Mouse (Mus musculus) ovary, postnatal 14 days (tissue): ENCODE measurements around the gene Lemd2.

Experiments
- DNase-seq: peaks from one replicate; pipeline ENCODE4 v3.0.0; 2022; ENCODE audit warnings: low spot score

The Lemd2 gene

DNA sequence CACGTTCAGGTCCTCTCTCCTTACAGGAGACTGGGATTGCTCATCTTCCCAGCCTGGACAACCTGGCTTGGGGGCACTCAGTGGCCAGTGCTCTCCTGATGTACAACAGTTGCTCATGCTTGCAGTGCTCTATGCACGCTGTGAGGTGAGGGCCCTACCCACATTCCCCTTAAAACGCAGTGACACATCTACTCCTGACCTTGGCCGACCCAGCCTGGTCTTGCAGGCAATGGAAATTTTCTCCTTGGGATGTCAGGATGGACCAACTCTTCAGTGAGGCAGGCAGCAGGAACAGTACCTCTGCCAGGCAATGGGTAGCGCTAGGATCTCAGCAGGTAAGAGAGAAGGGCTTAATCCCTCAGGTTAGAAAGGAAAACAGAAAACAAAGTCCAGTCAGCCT, 17.2 kb downstream of the Lemd2 start:
- no peak for DNase-seq

DNA sequence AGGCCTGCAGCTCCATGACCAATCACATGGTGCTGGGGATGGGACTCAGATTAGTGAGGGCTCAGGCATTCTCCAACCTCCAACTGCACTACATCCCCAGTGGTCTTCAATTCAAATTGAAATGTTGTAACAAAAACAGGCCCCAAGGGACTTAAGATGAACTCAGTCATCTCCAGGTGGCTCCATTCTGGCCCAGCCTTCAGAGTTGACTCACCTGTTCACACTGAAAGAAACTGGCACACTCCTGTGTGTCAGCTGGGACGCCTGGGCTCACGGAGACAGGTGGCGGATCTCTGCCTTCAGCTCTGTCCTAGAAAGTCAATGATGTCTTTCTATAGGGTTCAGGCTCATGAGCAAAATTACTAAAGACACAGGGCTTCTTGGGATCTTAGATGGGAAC, 18.2 kb downstream of the Lemd2 start:
- DNase-seq = no peak

DNA sequence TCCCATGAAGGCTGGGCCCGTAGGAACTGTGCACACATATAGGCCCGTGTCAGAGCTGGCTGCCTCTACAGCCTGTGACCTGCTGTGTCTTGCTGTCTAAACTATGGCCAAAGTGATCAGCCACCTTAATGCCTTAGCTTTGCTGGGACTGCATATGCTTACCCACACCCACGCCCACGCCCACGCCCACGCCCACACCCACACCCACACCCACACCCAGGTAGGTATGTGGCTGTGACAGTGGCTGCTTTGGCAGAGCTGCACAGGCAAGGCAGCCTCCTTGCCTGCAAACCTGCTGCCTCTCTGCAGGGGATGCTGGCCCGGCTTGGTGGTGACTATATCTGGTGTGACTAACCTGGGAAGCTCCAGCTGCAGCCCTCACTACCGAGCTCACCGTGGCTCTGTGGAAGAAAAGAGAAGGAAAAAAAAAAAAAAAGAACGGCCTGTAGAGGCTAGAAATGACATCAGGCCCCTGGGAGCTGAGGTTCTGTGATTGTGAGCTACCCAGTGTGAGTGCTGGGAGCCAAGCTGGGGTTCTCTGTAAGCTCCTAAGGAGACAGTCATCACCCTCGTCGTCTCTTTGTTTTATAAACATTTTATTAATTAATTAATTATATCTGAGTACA, 20.5 kb downstream of the Lemd2 start:
- no peak for DNase-seq

DNA sequence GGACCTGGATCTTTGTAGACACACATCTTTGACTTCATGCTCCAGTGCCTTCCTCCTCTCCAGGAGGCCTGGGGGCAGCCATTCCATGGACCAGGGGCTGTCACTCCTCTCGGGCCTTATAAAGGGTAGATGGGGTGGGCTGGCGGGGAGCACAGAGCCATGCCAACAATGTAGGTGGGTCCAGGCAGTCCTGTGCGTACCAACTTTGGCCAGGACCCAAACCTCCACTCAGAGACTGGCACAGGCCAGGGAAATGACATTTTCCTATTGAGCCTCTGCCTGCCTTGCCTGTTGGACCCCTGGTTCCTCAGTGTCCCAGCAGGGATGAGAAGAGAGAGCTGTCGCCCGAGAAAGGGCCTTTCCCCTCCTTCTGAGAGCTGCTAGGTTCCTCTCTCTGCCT, 21.9 kb downstream of the Lemd2 start:
- no peak for DNase-seq

DNA sequence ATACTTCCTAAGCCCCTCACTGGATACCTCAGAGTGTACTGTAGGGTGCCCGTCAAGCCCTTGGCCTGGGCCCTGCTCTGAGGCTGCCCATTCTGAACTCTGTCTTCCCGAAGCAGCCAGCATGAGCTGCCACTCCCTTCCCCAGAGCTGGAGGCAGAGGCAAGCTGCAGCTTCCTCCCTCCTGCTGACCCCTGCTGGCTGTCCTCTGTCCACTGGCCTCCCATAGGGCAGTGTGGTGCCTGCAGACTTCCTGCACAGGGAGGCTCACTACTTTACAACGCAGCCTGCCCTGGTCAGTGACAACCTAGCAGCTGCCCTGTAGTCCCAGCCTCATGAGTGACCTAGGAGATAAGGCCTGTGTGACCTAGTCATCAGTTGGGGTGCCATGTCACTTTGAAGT, 22.6 kb downstream of the Lemd2 start:
- no peak for DNase-seq

DNA sequence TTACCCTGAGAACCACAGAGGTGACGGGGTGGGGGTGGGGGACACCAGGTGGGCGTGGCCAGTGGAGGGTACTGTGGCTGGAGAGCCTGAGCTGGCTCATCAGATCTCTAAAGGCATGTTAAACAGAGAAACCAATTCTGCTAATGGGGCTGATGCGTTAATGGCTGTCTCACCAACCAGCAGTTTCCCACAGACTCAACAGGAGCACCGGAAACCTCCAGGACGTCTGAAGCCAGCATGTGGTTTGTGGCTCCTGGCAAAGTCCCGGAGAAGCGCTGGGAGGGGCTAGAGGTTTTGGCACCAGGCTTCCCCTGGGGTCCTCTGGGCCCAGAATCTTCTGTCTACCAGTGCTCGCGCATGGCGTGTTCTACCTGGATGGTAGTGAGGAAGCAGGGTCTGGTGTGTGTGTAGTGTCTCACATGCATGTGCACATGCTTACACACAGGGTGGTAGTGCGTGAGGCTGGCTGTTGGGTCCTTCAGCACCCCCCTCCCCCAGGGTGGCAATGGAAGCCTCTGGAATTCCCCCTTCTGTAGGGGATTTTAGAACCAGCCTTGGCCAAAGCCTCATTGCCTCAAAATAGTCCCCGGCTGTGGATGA, 24.5 kb downstream of the Lemd2 start:
- no peak for DNase-seq

DNA sequence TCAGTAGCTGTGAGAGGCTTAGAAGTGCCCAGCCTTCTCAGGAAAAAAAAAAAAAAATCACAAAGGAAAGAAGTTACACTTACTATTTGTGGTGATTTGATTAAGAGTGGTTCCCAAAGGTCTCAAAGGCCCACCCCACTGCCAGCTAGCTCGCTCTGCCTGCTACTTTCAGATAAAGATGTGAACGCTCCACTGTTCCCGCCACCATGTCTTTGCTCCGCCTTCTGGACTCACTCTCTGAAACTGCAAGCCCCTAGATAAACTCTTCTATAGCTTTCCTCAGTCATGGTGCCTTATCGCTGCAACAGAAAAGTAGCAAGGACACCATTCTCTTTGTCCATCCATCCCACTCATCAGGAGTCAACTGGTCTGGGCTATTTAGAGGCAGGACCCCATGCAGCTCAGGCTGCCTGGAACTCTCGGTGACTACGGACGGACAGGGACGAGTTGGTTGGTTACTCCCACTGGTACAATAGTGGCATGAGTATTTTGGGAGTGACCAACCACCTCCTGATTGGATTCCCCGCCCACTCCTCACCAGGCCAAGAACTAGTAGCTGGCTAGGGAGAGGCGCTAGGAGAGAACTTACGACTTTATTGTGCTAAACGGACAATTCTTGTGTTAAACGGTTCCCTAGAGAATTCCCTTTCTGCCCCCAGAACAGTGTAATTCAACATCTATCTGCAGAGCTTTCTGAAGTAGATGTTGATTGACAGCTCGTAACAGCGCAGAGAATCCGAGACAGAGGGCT, 25.7 kb downstream of the Lemd2 start:
- DNase-seq = no peak

DNA sequence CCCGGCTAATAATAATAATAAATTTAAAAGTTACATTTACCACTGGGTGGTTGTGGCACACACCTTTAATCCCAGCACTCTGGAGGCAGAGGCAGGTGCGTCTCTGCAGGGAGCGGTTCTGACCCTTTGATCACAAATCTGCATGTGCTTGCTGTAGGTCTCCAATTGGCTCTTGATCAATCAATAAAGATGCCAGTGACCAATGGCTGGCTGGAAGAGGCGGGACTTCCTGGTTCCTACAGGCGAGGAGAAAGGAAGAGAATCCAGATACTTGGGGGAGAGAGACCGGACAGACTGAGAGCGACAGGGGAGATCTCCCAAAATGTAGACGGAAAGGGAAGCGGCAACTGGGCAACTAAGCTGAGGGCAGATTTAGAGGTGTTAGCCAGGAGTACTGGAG, 26.2 kb downstream of the Lemd2 start:
- DNase-seq = no peak

DNA sequence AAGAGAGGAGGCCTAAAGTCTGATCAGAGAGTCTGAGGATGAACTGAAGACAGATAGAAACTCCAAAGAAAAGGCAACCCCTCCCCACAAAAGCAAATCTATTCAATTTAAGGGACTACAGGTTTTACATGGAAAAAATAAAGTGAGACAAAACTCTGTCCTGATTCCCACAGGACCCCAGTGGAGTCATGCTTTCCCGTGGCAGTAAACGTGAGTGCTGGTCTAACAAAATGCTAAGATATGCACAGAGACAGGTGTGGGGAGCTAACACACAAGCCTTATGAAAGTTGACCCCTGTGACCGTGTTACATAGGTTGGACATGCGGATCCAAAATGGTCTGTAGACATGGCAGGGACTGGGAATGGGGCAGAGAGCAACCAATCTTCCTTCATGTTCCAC, 27.5 kb downstream of the Lemd2 start:
- DNase-seq = no peak

DNA sequence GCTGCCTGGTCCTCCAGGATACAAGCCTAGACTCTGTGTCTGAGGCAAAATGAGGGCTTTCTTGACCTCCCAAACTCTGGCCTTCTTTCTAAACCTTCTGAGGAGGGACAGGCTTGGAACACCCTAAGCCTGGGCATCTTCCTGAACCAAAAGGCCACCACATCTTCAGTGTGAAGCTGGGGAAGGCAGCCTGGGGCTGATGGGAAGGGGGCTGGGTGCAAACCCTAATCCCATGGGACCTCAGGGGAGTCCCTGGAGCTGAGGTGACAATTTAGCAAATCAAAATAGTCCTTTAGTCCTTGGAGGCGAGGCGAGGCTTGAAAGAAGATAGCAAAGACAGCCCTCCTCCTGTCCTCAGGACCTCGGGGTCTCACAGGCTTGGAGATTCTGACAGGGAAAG, 28.0 kb downstream of the Lemd2 start:
- no peak for DNase-seq

DNA sequence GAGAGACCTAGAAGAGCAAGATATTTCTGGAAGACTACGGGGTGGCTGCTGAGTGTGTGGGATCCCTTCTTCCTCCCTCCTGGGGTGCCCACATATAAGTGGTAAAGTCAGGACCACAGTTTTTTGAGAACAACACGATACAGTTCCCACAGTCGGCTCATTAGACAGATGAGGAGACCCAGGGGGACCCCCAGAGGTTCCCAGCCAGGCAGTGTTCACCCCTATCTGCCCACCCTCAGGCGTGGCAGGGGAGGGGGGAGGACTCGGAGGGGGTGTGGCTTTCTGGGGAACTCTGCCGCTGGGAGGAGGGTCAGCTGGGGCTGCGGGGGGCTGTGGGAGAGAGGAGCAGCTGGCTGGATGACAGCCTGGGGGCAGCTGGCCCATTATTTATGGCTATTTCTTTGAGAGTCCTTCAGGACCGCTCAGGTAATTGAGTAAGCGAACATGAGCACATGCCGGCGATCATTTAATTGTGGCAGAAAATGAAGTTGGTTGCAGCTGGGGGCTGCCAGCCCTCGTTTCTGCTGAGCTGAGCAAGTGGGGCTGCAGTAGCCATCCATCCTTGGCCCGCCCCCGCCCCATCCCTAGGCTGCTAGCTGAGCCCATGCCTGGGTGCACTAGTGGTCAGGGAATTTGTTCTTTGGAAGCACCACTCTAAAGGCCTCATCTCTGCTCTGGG, 28.9 kb downstream of the Lemd2 start:
- DNase-seq = no peak

DNA sequence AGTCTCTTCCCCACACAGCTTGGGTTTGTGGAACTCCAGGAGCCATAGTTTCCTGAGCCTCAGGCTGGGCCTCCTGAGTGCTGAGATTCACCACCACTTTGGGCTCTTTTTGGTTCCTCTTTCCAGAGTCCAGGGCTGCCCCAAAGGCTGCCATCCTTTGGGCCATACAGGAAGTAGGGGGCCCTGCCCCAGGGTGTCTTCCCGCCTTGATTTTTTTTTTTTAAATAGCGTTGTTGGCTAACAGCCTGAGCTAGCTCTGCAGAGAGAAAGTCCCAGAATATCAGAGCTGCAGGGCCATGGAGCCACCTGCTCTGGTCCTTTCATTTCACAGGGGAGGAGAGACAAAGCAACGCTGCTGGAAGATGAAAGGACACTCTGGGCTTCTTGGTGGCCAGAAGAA, 30.6 kb downstream of the Lemd2 start:
- DNase-seq = no peak

DNA sequence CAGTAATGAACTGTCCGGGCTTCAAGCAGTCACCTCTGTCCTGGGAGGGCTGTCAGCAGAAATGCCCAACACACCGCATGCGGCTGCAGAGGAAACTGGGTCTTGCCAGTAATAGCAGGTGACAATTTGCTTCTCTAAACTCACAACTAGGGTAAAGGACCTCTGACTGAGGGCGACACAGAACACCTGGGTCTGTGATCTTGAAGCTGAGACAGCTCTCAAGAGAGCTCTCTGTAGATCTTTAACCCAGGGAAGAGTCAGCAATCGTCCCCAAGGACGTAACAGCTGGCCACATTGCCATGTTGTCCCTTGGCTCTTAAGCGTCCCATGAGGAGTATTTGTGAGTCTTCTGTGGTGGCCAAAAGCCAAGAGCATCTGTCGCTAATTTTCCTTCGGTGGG, 31.8 kb downstream of the Lemd2 start:
- no peak for DNase-seq

DNA sequence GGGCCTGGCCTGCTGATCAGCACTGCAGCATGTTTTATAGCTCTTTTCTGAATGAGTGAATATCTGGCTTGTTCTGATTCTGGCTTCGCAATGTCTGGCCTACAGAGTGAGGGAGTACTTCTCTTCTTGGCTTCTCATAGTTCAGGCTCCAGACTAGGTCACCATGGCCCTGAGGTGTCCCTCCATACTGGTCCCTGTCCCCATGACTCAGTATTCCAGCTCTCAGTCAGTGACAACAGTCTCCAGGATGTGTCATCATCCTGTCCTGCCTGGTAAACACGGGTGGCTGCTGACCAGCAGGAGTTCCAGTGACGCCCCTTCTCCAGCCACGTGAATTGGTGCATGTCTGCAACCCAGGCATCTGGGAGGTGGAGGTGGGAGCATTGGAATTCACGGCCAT, 33.1 kb downstream of the Lemd2 start:
- no peak for DNase-seq

DNA sequence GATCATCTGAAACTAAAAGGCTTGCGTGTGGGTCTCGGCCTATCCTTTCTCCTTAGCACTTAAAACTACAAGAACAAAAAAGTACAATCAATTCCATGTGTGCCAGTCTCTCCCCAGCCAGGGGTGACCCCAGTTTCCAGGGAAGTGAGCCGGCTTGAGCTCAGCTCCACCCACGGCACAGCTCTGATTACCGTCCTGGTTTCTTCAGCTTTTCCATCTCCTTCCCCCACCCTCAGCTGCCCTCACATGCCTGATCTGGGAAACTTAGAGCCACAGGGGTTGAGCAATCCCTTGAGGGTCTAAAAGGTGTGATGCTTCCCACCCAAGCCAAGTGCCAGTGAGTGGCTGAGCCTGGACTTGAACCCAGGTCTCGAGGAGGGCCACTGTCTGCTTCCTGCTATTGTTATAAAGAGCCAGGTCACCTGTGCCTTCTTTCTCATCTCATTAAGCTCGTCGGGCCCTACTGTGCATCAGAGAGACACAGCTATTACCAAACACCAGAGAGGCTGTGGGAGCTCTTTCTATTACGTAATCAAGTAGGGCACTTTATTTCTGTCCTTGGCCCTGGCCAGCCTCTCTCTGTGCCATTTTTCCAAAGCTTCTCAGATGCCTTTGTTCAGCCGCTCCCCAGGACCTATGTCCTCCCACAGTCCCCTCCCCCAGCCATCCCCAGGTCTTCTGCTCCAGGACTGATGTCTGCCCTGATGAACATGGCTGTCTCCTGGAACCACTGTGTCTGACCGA, 34.1 kb downstream of the Lemd2 start:
- DNase-seq = no peak

DNA sequence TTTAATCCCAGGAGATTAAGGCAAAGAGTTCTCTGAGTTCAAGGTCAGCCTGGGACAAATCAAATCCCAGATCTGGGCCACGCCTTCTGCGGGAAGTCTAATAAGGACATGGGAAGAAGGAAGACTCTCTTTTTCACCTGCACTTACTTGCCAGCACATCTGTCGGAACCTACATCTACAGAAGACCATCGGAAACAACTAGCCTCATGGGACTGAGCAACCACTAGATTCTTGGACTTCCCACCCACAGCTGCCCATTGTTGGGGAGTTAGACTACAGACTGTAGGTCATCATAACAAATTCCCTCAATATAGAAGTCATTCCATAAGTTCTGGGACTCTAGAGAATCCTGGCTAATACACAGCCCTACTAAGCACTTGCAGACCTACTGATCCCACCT, 35.7 kb downstream of the Lemd2 start:
- no peak for DNase-seq

DNA sequence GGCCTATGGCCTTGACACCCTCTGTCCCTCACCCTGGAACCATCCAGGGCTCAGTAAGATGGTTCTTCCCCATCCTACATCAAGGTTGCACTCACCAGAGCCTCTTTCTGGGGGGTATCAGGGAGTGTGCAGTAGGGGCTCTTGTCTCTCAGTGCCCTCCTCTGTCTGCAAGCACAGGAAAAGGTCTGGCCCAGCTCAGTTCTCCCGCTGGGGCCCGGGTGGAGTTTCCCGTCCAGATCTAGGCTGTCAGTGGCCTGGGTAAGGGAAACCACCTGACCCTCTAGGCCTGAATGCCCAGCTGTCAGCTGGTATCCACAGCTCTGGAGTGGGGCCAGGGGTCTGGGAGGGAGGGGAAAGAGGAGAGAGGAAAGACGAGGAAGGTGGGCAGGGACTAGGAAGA, 36.7 kb downstream of the Lemd2 start, which contains the start of gene Ip6k3:
Gene Ip6k3, minus strand, starts transcription at position 251 of the 400 bp plus-strand sequence.
- no peak for DNase-seq

DNA sequence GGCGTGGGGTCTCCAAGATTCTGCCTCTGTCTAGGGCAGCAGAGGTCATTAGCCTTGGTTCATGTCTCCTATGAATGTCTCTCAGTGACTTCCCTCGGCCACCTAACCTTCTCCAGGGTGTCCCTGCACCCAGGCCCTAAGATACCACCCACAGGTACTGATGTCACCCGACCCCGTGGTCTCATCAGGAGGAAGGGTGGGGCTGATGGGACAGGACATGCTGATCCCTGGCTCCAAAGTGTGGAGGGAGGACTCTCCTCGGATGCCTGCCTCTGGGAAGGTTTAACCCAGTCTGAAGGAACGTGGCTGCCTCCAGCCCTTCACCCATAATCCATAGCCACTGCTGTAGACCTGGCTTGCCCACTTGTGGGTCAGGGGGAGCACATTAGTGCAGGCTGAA, 37.4 kb downstream of the Lemd2 start:
- no peak for DNase-seq

DNA sequence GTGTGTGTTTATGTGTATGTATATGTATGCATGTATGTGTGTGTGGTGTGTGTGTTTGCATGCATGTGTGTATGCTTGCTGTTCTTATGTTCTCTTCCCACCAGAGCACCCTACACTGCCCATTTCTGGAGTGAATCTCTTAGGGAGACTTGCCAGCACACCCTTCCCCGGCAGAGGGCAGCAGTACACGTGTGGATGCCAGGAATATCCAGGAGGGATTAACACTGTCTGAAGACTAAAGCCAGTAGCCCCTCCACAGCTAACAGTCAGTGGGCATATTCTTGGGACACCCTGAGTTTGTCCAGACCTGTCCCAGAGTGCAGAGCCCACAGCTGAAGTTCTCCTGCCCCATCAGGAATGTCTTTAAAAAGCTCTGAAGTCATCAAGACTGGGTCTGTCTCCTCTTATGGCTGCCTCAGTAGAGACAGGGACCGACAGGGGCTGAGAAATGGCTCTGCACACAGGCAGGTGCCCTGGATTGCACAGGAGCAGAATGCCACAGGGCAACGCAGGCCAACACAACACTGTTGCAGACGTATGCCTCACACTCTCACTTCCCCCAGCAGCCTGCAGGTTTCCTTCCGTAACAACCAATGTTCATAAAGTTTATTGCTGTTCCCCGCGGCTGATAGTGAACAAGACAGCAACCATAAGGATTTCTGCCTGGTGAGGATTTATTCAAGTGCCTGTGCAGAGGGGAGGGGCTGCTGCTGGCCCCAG, 39.1 kb downstream of the Lemd2 start:
- peak; percentile 27 for DNase-seq

DNA sequence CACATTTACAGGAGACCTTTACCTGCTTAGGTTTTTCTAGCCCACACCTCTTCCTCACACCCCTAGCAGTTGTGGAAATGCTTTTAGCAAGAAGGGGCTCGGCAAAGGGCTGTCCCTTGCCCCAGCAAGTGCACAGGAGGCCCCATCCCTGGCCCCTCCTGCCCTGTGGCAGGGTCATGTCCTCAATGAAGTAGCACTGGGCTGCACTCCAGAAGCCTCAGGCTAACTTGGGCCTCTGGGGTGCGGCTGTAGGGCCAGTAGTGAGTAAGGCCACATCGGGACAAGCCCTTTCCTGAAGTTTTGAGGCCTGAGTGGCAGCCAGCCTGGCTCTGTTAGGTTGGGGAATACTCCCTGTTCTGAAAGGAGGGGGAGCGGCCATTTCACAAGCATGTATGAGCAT, 43.4 kb downstream of the Lemd2 start:
- no peak for DNase-seq

DNA sequence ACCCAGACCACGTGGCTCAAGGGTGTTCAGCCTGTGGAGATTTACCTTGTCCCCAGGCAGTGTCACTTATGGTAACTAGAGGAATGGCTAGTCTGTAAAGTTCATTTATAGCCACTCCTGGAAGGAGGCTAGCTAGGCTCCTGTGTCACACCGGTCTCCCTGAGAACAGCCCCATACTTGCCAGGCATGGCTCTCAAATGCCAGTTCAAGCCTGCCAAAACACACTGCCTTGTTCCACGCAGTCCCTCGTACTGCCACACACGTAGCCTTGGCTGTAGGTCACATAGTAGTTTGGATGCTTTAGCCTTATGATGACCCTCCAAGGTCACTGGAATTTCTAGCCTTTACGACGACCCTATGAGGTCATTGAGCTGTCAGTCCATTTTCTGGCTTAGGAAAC, 45.1 kb downstream of the Lemd2 start:
- DNase-seq = no peak

DNA sequence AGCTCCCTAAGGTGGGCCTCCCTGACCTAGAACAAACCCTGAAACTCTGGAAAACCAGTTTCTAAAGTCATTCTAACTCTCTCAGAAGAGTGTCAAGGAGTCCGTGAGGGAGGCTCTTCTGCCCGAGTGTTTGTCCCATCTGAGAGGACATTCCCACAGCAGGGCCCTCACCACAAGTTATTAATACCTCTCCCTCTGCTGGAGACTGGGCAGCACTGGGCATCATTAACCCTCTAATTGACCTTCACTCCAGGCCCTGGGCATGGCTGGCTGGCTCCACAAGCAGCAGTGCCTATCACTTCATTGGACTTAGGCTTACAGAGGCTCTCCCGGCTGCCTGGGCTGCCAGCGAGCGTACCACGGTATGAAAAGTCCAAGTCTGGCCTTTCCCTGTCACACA, 45.8 kb downstream of the Lemd2 start:
- DNase-seq = no peak
